ENCODE assay signal across 1 mouse cellular context in the genomic region with DNA sequence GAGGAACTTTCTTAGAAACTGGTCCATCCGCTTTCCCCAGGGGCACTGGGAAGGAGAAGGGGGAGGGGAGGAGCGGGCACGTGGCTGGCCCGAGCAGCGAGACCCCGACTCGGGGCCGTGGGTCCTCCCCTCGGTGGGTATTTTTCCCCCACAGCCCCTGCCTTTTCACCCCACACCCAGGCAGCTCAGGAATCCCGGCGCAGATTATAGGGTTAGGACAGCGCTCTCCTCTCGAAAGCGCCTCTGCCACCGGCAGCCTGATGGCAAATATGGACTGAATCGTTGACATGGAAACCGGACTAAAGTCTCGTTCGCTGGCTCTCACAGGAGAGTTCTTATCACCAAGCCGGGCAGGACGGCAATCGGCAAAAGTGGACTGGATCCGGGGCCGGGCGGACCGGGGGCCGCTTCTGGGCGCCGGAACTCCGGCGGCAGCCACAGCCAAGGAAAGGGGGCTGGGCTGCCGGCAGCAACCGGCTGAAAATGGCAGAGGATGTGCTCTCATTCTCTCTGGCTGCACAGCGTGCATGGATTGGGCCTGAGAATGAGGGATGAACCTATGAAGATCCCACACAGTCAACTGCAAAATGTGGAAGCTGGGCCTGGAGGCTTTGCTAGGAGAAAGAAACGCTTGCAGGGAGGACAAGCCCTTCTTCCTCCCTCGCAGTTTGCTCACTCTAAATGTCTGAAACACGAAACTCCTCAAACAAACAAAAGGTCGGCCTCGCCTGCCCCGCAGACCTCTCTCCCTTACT.
A peak's percentile ranks its signal among the peaks of the same experiment; 100 is the strongest.
TF ChIP-seq lines count a peak whose summit lies in the region.

Arid1a (minus strand) TSS at position 256 of the 755 bp plus-strand sequence.

TF ChIP-seq in CH12.LX, 34 proteins besides CTCF, POLR2A, EP300 and RAD21 (continued from another document):
- peak; percentile 32; the same call in 1 of the 2 replicates for TF ChIP-seq ZNF384 (IDR thresholded peaks at IDR 0.05; ENCODE audit: low read depth, low read length)
- TF ChIP-seq HCFC1 (IDR thresholded peaks at IDR 0.05; ENCODE audit: low read depth, low read length): peak; percentile 69
- no peak for TF ChIP-seq GABPA (IDR thresholded peaks at IDR 0.05; ENCODE audit: insufficient replicate concordance, low read depth, low read length)
- TF ChIP-seq UBTF (IDR thresholded peaks at IDR 0.05; ENCODE audit: low read depth, low read length): peak; percentile 74
- peak; percentile 35; the same call in 1 of the 2 replicates for TF ChIP-seq RCOR1 (conservative IDR thresholded peaks at IDR 0.05; ENCODE audit: low read depth, low read length)
- TF ChIP-seq MYC (IDR thresholded peaks at IDR 0.05; ENCODE audit: low read depth, low read length): peak; percentile 92
- TF ChIP-seq CHD1 (IDR thresholded peaks at IDR 0.05; ENCODE audit: low read depth, low read length): no peak; the same call in 1 of the 2 replicates
- no peak for TF ChIP-seq ZC3H11A (IDR thresholded peaks at IDR 0.05; ENCODE audit: low read depth, low read length)
- peak; percentile 81 for TF ChIP-seq TCF12 (IDR thresholded peaks at IDR 0.05; ENCODE audit: low read depth, low read length)
- peak; percentile 54; the same call in 1 of the 2 replicates for TF ChIP-seq ELF1 (IDR thresholded peaks at IDR 0.05; ENCODE audit: low read depth, low read length)
- peak; percentile 91 for TF ChIP-seq MXI1 (IDR thresholded peaks at IDR 0.05; ENCODE audit: low read depth, low read length)
- TF ChIP-seq PAX5 (IDR thresholded peaks at IDR 0.05; ENCODE audit: low read length): no peak
- peak; percentile 90 for TF ChIP-seq BHLHE40 (IDR thresholded peaks at IDR 0.05; ENCODE audit: low read depth, low read length)
- TF ChIP-seq KAT2A (IDR thresholded peaks at IDR 0.05; ENCODE audit: insufficient replicate concordance, low read length): no peak
- peak; percentile 88 for TF ChIP-seq MAX (IDR thresholded peaks at IDR 0.05; ENCODE audit: low read length)
- TF ChIP-seq JUND (conservative IDR thresholded peaks at IDR 0.05; ENCODE audit: low read depth, low read length): no peak
- peak; percentile 81; the same call in 1 of the 2 replicates for TF ChIP-seq TBP (conservative IDR thresholded peaks at IDR 0.05; ENCODE audit: low read depth, low read length)
- TF ChIP-seq MEF2A (IDR thresholded peaks at IDR 0.05; ENCODE audit: borderline replicate concordance, low read depth, low read length): peak; percentile 76
